Mouse (Mus musculus): ENCODE measurements around the gene Dcaf12l2.

Gene Dcaf12l2

DNA sequence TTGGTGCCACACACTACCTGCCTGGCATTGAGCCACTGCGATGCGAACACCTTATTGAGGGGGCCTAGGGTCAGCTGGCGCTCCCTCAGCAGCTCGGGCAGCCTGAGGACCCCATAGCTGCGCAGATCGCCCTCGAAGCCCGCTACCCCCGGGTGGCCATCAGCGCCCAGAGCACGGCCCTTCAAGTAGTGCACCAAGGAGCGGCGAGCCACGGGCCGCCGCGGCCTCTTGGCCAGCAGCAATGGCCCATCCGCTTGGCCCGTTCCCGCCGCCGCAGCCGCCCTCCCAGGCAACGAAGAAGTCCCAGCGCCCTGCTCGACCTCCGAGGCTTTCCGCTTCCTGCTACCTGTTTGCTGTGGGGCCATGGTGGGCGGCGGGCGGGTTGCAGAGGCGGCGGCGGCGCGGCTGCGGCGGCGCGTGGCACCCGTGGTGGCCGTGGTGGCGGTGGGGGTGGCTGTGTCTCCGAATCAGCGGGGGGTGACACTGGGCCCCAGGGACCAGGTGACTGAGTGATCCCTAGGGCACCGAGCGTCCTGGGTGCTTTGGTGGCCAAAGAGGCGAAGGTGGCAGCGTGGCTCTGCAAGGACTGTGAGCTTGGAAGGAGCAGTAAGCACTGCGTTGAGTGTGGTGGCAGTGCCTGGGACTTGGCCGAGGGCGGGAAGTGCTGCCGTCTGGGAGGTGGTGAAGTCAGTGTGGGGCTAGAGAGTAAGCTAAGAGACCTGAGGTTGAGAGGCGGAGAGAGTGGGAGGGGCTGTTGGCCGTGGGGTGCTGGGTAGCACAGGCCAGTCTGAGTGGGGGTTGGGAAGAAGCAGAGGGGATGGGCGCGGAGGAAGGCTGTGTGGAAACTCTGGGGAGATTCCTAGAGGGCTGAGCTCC lies at the start of gene Dcaf12l2:
Gene Dcaf12l2, minus strand, starts transcription at position 697 of the 876 bp plus-strand sequence.
- no peak for DNase-seq (ENCODE audit: low read depth, low spot score)

DNA sequence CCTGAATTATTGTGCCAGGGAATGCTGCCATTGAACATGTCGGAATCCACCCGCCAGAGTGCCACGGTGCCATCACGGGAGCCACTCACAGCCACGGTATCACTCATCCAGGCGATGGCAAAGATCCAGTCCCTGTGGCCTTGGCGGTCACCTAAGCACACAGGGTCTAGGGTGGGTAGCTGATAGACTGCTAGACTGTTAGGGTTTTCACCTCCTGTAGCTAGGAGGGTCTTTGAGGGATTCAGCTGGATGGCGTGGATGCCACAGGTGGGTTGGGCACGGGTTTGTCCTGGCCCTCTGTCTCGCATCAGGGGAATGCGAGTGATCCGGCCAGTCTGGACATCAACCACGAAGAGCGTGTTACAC lies 879 bp downstream of the Dcaf12l2 start:
- no peak for DNase-seq (ENCODE audit: low read depth, low spot score)
